Mouse (Mus musculus) embryonic stem cell, embryonic (primary cell): Measurements from ENCODE around the gene Saysd1.

Experiments
- CTCF ChIA-PET, 4 experiments: fragments of 300-600 bp in 2 of 4; fragments of 350-600 bp in 2 of 4; sonication (Branson Sonifier 250); formaldehyde crosslinking; loops; one replicate each; lab custom pipeline; 2022; ENCODE audit warnings: inconsistent platforms in 2 of 4; lab: Charles Lee
- POLR2A ChIA-PET, 4 experiments: fragments of 300-600 bp in 2 of 4; fragments of 350-600 bp in 2 of 4; sonication (Branson Sonifier 250); formaldehyde crosslinking; loops; one replicate each; lab custom pipeline; 2022; ENCODE audit warnings: antibody characterized with exemption in 4 of 4, inconsistent platforms in 1 of 4; lab: Charles Lee

Gene Saysd1

GRCm38 (mm10) chr14:20047814-20048480, 90.4 kb downstream of the Saysd1 start:
- ChIA-PET POLR2A (interaction anchor here in 3 of 4 experiments (0.6 to 3.4 kb wide), 23 partner anchors 13 to 297 kb away, joined by 3 to 15 read pairs (median 4); partner anchors contain the start of gene Nid2 (in 1 of the 3)), CTCF (interaction anchor here (0.9 to 2.5 kb wide), 5 partner anchors 20 to 71 kb away, joined by 3 to 7 read pairs (median 3); partner anchors contain the start of gene Gng2 (in 1 of the 4))

GRCm38 (mm10) chr14:20047291-20047690, 91.0 kb downstream of the Saysd1 start:
- POLR2A ChIA-PET = interaction anchor here in 2 of 4 experiments (0.8 to 3.4 kb wide), 10 partner anchors 13 to 297 kb away, joined by 3 to 15 read pairs (median 4); partner anchors contain the start of gene Nid2 (in 1 of the 2)

GRCm38 (mm10) chr14:20044036-20044435, 94.3 kb downstream of the Saysd1 start:
- POLR2A ChIA-PET = interaction anchor here in 2 of 4 experiments (0.7 to 1.7 kb wide), 3 partner anchors 39 to 67 kb away, joined by 4 to 5 read pairs (median 5); no protein-coding TSS in a partner anchor
- CTCF ChIA-PET = interaction anchor here in 1 of 4 experiments (0.8 kb wide), 1 partner anchor 12 kb away, joined by 4 read pairs; no protein-coding TSS in a partner anchor

More at GRCm38 (mm10) chr14:20047291-20047690, 91.0 kb downstream of the Saysd1 start:
- CTCF ChIA-PET = interaction anchor here in 1 of 4 experiments (1.0 to 2.5 kb wide), 2 partner anchors 20 to 67 kb away, joined by 3 to 7 read pairs; no protein-coding TSS in a partner anchor

GRCm38 (mm10) chr14:20041836-20042235, 96.5 kb downstream of the Saysd1 start:
- POLR2A ChIA-PET = interaction anchor here in 2 of 4 experiments (0.7 to 1.4 kb wide), 3 partner anchors 9 to 205 kb away, joined by 3 to 6 read pairs (median 3); no protein-coding TSS in a partner anchor
- CTCF ChIA-PET = no interaction called here

- ChIA-PET POLR2A (interaction anchor here in 1 of 4 experiments (1.2 to 1.3 kb wide), 2 partner anchors 9 to 146 kb away, joined by 3 read pairs; no protein-coding TSS in a partner anchor), CTCF (interaction anchor here in 1 of 4 experiments (0.6 kb wide), 1 partner anchor 299 kb away, joined by 3 read pairs; no protein-coding TSS in a partner anchor)
These were observed 97.4 kb downstream of the Saysd1 start for GRCm38 (mm10) chr14:20040976-20041375.

GRCm38 (mm10) chr14:20039795-20040194, 98.5 kb downstream of the Saysd1 start:
- CTCF ChIA-PET = interaction anchor here in 2 of 4 experiments (0.5 to 0.6 kb wide), 2 partner anchors 10 to 233 kb away, joined by 3 read pairs; no protein-coding TSS in a partner anchor
- POLR2A ChIA-PET = no interaction called here

- CTCF ChIA-PET = interaction anchor here in 1 of 4 experiments (0.6 kb wide), 1 partner anchor 196 kb away, joined by 6 read pairs; no protein-coding TSS in a partner anchor
- POLR2A ChIA-PET = interaction anchor here in 3 of 4 experiments (0.6 to 3.3 kb wide), 14 partner anchors 8 to 282 kb away, joined by 3 to 15 read pairs (median 4); partner anchors contain the start of gene Nid2 (in 1 of the 3)
These were observed 105.6 kb downstream of the Saysd1 start for GRCm38 (mm10) chr14:20032738-20033116.

- ChIA-PET POLR2A (interaction anchor here in 3 of 4 experiments (0.6 to 2.2 kb wide), 14 partner anchors 9 to 281 kb away, joined by 3 to 9 read pairs (median 4); partner anchors contain the start of gene Nid2 (in 1 of the 3)), CTCF (interaction anchor here in 2 of 4 experiments (0.5 to 0.7 kb wide), 3 partner anchors 10 to 195 kb away, joined by 3 to 6 read pairs (median 4); no protein-coding TSS in a partner anchor)
These were observed 106.2 kb downstream of the Saysd1 start for GRCm38 (mm10) chr14:20032016-20032737.

- CTCF ChIA-PET = no interaction called here
- POLR2A ChIA-PET = interaction anchor here in 3 of 4 experiments (0.7 to 1.3 kb wide), 6 partner anchors 21 to 279 kb away, joined by 3 to 4 read pairs (median 3); partner anchors contain the start of gene Nid2 (in 1 of the 3)
These were observed 108.7 kb downstream of the Saysd1 start for GRCm38 (mm10) chr14:20029606-20030005.

GRCm38 (mm10) chr14:20027475-20027874, 110.9 kb downstream of the Saysd1 start:
- ChIA-PET POLR2A (interaction anchor here in 1 of 4 experiments (0.7 to 1.2 kb wide), 2 partner anchors 55 to 166 kb away, joined by 3 to 4 read pairs; no protein-coding TSS in a partner anchor), CTCF (interaction anchor here in 1 of 4 experiments (0.6 kb wide), 1 partner anchor 74 kb away, joined by 4 read pairs; no protein-coding TSS in a partner anchor)
